Mouse (Mus musculus) heart, embryonic 14.5 days (tissue): ENCODE measurements at regions not wholly inside any gene's neighbourhood (a gene's known extent, or its start where the extent isn't known, plus 50 kb on each side); places are given as distances from the start of the nearest gene placed in this dataset.

Source experiments
- ATAC-seq: fragments of 200-750 bp; cut with Nextera tagmentation; 2 replicates; pipeline ENCODE4 v1.8.0; 2017; ENCODE audit warnings: low read depth, moderate TSS enrichment; ENCODE audit not compliant: insufficient number of reproducible peaks, insufficient read depth, low FRiP score
- H3K27ac ChIP-seq, 2 experiments: fragments of 200-500 bp in 1 of 2; fragments of 300-500 bp in 1 of 2; sonication (generic) in 1 of 2; replicated peaks in 1 of 2; 2 replicates each; pipeline ENCODE4 v1.5.1; 2012 to 2014; ENCODE audit warnings: low read depth in 2 of 2, low read length in 2 of 2, control low read depth in 1 of 2, mild to moderate bottlenecking in 1 of 2, mixed read lengths in 1 of 2; ENCODE audit not compliant: control insufficient read depth in 1 of 2, insufficient read depth in 1 of 2
- H3K27me3 ChIP-seq: fragments of 300-500 bp; sonication (generic); 2 replicates; pipeline ENCODE4 v1.6.1; 2014; ENCODE audit warnings: mild to moderate bottlenecking, low read length, control low read depth; ENCODE audit not compliant: control insufficient read depth, insufficient read depth
- H3K36me3 ChIP-seq: fragments of 300-500 bp; sonication (generic); 2 replicates; pipeline ENCODE4 v1.6.1; 2014; ENCODE audit warnings: mild to moderate bottlenecking, control low read depth, low read length, mixed read lengths; ENCODE audit not compliant: control insufficient read depth, insufficient read depth
- H3K4me1 ChIP-seq, 2 experiments: fragments of 200-500 bp in 1 of 2; fragments of 300-500 bp in 1 of 2; sonication (generic) in 1 of 2; 2 replicates each; pipeline ENCODE4 v1.6.1; 2012 to 2014; ENCODE audit warnings: low read length in 2 of 2, control low read depth in 1 of 2, mixed read lengths in 1 of 2; ENCODE audit not compliant: control insufficient read depth in 2 of 2, insufficient read depth in 2 of 2
- H3K4me2 ChIP-seq: fragments of 300-500 bp; sonication (generic); 2 replicates; pipeline ENCODE4 v1.6.1; 2014; ENCODE audit warnings: mild to moderate bottlenecking, low read length
- H3K4me3 ChIP-seq, 2 experiments: fragments of 200-500 bp in 1 of 2; fragments of 300-500 bp in 1 of 2; sonication (generic) in 1 of 2; 2 replicates each; pipeline ENCODE4 v1.5.1; 2012 to 2014; ENCODE audit warnings: low read length in 2 of 2, mild to moderate bottlenecking in 2 of 2, control low read depth in 1 of 2, low read depth in 1 of 2, moderate library complexity in 1 of 2; ENCODE audit not compliant: control insufficient read depth in 1 of 2, insufficient read depth in 1 of 2
- H3K9ac ChIP-seq: fragments of 300-500 bp; sonication (generic); 2 replicates; pipeline ENCODE4 v1.6.1; 2014; ENCODE audit warnings: mild to moderate bottlenecking, low read length
- H3K9me3 ChIP-seq: fragments of 300-500 bp; sonication (generic); 2 replicates; pipeline ENCODE4 v1.6.1; 2016; ENCODE audit warnings: low read length, control low read depth; ENCODE audit not compliant: control insufficient read depth
- WGBS: fragments of 180-500 bp; shearing (Covaris S2); extraction: QIAGEN DNeasy Blood & Tissue Kit; methylation state at CpG from one replicate; pipeline ENCODE4 v1.1.7; 2014; 5-methylcytosine and 5-hydroxymethylcytosine counted together

- H3K27ac ChIP-seq = no peak overlapping the region
Observed at GRCm38 (mm10) chr6:17226483-17226882, 54.5 kb upstream of the Cav2 start.

More at GRCm38 (mm10) chr6:17226483-17226882, 54.5 kb upstream of the Cav2 start:
- Histone ChIP-seq H3K4me3 (no peak overlapping the region), H3K9me3 (peaks cover 7% of the 10 kb centered on the region; the same call in 1 of the 2 replicates), H3K9ac (no peak overlapping the region), H3K36me3 (no peaks in the 10 kb centered on the region), H3K4me1 (no peaks in the 10 kb centered on the region), H3K27me3 (no peaks in the 10 kb centered on the region), H3K4me2 (no peak overlapping the region)
- WGBS = 71% methylated on average over 6 of the region's 6 CpGs
- ATAC-seq = no peak
